Mouse (Mus musculus) spleen, embryonic (tissue): Measurements from ENCODE around the gene Olfr460.
"Not testable (repeated sequence)": the region's sequence is repeated elsewhere in the genome, so short reads cannot be mapped to it uniquely, and the experiment has no call there.

Experiments used
- CTCF ChIA-PET: fragments of 350-600 bp; sonication (Branson Sonifier 250); formaldehyde crosslinking; loops from one replicate; lab custom pipeline; 2022; lab: Charles Lee

The Olfr460 gene

DNA sequence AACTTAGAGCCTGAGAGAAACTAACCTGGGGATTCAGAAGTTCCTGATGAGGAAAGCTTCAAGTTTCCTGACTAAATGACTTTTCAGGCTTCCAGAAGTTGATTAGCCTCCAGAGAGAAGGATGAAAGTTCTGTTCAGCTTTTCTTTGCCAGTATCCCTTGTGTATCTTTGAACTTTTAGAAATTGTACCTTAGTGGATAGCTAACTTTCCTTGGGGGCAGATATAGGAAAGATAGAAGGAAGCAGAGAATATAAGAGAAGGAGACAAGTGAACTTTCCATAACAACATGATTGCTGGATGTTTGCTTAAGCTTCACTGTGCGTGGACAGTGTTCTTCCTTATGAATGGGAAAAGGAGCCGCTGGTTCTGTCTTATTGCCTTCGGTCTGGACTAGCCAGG, at the start of gene Olfr460:
Gene Olfr460 (plus strand): TSS at position 301 of the 400 bp plus-strand sequence.
- CTCF ChIA-PET, result no interaction called here

DNA sequence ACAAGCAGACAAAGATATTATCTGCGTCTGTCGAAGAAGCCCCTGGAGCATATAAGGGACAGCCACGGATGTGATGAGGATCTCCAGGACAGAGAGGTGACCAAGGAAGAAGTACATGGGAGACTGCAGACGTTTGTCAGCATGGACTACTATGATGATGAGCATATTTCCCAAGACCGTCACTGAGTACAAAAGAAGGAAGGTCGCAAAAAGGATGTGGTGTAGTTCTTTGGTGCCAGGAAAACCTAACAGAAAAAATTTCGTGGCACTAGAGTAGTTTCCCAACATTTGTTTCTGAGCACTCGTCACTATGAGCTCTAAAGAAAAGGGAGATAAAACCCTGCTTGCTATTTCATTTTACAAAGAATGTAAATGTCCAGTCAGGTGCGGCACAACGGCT, 24.6 kb upstream of the Olfr460 start:
- CTCF ChIA-PET, result no interaction called here

DNA sequence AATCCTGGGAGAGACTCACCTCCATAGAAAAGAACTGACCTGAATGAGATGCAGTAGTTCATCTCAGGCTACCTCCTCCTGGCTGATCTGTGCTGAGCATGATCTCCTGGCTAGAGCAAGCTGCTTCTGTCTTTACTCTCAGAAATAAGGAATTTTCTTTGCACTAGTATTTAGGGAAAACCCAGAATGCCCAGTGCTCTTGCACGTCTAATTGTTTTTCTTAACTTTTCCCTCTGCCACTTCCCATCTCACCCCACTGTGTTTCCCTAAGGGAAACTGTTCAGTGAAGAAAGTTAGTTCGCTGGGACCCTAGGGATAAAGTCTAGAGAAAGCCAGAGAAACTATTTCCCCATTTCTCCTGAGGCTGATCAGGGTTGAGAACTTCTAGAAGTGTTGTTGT, 14.3 kb upstream of the Olfr460 start, which contains the start of gene Olfr461:
Gene Olfr461 (minus strand): TSS at position 101 of the 400 bp plus-strand sequence.
- CTCF ChIA-PET, result no interaction called here

DNA sequence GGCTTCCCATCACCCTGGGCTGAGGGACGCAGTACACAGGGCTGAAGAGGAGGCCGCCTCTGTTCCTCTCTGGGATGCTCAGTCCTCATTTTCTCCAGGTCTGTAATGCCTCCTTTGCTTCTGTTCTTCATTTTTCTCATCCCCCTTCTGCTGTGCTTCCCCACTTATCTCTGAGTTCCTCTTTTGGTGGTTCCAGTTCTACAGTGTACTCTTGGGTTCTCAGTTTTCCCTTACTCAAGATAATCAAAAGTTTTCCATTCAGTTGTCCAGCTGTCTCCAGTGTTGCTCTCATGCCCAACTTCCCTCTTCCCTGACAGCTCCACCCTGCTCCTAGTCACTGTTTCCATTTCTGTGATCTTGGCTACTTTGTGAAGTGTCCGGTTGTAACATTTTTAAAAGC, 4.3 kb downstream of the Olfr460 start:
- CTCF ChIA-PET, result no interaction called here

DNA sequence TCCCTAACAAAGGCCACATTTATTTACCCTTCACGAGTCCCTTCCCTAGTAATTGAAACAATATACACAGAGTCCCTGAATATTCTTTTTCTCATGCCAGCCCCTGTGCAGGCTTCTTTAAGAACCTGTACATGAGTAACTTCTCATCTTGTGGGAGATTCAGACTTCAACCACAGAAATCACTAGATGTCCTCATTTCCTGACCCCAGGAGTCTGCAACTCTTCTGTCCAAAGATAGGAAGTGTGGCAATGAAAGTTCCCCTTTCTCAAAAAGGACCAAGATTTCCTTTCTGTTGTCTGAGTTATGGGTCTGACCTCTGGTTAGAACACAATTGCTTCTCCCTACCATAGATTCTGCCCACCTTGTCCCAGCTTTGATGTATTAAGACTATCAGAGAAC, 7.0 kb downstream of the Olfr460 start:
- CTCF ChIA-PET, result no interaction called here

DNA sequence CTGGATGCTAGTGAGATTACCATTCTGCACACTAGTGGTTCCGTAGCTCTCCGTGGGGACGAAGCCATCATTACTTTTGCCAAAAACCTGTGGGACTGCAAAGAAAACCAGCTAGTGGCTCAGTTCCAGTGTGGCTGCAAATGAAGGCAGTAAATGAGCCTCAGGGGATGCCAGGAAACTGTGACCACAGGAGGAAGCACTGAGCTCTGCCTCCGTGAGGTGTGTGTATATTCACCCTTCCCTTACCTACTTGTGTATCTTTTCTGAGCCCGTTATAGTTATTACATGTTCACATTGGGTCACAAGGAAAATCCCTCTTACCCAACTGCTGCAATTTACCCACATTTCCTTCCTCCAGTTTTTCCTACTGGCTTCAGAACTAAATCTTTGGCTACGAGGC, 15.0 kb downstream of the Olfr460 start:
- CTCF ChIA-PET, result no interaction called here

DNA sequence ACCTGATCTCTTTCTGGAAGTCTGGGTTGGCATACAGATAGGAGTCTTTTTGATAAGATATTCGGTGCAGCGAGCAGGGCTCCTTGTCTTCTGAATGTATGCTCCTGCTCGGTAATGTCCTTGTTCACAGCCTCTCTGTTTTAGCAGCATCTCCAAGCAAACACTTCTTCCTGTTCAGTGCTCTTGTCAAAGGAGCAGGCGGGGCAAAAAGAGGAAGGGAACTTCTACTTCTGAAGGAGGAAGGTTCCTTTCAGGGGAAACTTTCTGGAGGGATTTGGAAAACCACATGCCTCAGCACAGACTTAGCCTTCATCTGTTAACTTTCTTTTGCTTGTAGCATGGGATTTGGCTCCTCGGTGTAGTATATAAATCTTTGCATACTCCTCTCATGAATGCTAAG, 16.4 kb downstream of the Olfr460 start, which contains the start of gene Clec5a:
Gene Clec5a (minus strand): TSS at position 177 of the 400 bp plus-strand sequence.
- CTCF ChIA-PET, result no interaction called here

DNA sequence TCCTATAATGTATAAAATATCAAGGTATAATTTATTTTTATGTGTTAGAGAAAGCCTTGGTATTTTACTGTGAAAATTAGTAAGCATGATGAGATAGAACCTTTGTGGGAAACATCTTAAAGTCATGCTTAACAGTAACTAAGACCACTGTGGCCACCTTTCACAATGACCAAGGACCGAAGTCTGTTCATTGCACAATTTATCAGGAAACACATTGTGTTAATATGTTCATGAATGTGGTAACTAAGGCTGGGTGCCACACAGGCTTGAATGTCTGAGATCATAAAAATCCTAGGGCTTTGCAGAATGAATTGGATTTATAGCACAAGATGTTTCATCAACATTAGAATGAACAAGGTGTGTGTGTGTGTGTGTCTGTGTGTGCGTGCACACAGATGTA, 19.1 kb downstream of the Olfr460 start:
- CTCF ChIA-PET, result no interaction called here

DNA sequence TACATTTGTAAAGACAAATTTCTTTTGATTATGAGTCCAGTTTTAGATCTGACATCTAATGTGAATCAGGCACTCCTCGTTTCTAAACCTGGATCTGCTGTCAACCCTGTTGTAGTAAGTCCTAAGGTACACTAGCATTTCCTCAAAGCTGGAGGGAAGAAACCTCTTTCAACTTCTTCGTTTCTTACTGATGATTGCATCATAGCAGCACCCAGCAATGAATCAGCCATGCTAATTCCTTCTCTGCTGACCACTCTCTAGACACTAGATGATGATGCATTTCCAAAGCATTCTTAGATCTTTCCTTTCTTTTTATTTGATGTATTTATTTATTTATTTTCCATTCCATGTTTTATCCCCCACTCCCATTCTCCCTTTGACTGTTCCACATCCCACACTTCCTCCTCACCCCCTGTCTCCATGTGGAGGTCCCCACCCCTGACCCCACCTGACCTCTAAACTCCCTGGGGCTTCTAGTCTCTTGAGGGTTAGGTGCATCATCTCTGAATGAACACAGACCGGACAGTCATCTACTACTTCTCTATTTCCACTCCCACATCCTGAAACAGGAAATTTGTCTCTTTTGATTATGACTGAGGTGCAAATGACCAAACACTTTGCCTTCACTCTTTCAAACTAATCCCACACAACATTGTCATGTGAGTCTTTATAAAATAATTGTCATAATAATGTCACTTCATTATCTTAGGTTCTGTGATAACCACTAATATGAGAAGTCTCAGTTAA, 25.7 kb downstream of the Olfr460 start:
- CTCF ChIA-PET, result no interaction called here

DNA sequence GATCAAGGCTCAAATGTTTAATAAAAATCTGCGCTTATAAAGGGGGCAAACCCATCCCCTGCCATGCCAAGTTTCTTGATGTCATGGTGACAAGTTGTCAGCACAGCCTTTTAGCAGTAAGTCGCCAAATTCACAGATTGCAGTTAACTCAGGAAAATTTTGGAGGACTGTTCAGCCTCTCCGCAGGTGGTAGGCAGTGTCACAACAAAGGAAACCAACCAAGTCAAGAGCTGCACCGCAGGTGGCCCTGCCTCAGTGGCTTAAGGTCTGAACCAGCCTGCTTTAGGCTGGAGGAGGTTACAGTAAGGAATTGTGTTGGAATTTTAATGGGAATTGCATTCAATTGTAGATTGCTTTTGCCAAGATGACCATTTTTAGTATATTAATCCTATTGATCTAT, 29.3 kb downstream of the Olfr460 start:
- CTCF ChIA-PET, result not testable (repeated sequence)

DNA sequence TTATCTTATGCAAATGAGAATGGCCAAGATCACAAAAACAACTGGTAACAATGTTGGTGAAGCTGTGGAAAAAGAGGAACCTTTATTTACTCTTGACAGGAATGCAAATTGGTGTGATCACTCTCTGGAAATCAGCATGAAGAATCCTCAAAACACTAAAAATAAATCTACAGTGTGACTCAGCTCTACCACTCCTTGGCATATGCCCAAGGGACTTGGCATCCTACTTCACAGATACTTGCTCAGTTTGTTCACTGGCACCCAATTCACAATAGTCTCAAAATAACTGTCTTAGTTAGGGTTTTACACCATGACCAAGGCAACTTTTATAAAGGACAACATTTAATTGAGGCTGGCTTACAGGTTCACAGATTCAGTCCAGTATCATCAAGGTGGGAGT, 38.1 kb downstream of the Olfr460 start:
- CTCF ChIA-PET, result no interaction called here

DNA sequence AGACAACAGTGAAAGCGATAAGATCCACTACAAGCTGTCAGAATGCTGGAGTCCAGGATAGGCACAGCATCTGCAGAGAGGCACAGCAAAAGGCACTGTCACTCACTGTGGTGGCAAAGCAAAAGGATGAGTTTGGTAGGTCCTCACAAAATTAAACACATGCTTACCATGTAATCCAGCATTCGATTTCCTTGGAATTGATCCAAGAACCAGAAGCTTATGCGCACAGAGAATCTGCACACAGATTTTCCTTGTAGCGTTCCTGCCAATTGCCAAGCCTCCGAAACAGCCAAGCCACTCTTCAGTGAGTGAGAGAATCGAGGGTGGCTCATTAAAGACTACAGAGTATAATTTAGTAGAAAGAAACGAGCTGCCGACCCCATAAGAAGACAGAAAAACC, 41.0 kb downstream of the Olfr460 start:
- CTCF ChIA-PET, result no interaction called here

DNA sequence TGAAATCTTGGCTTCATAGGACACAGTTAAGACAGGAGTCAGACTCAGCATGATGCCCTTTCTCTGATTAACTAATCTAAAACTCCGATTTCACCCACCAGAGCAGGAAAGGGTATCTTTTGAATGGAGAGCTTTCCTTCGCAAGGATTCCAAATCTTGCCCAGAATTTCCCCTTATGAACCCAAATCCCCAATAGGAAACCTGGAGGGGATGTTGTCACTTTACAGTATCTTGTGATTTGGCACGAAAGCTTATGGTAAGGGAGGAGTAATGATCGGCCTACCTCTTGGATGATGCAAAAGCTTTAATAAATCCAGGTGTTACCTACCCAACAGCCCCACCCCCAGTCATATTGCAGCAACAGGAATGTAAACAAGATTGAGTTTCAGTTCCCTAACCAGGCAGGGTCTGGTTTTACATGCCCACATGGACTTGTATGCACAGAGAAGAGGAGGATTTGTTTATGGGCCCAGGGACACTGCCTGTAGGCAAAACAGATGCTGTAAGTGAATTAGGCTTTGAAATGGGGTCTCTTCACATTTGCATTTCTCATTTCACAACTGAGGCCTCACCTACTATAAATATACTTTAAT, 44.1 kb downstream of the Olfr460 start, which contains the start of gene Tas2r138:
Gene Tas2r138 (minus strand): TSS at position 51 of the 593 bp plus-strand sequence.
- CTCF ChIA-PET, result no interaction called here

DNA sequence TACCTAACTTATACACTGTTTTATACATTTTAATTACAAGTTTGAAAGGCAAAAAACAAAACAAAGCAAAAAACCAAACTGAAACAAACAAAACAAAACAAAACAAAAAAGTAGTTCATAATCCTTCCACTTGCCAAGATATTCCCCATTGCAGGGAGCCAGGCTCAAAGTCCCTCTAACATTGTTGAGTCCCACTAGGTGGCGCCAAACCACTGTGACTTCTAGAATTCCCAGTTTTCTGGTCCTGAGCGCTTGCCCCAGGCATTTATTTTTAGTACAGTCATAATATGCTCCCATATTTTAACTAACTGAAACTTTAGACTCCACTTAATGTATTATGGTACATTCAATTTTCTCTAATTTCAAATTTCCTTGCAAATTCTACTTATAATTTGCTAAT, 48.7 kb downstream of the Olfr460 start:
- CTCF ChIA-PET, result no interaction called here
